Mouse (Mus musculus) forebrain, embryonic 11.5 days (tissue): ENCODE data around the gene Arhgap10. TPM values are rescaled to one million over a fixed set of nuclear protein-coding genes. Genes with fewer than 3 reads are reported as not detected.

Source experiments
- ATAC-seq: fragments of 200-750 bp; cut with Nextera tagmentation; replicated peaks from 2 replicates; pipeline ENCODE4 v1.8.0; 2017; ENCODE audit warnings: moderate TSS enrichment; ENCODE audit not compliant: low FRiP score
- DNase-seq: peaks from one replicate; pipeline ENCODE4 v3.0.0-alpha.2; 2017; ENCODE audit warnings: low spot score
- H3K27ac ChIP-seq: fragments of 300-500 bp; sonication (generic); 2 replicates; pipeline ENCODE4 v1.5.1; 2014; ENCODE audit warnings: low read depth, low read length
- H3K27me3 ChIP-seq: fragments of 300-500 bp; sonication (generic); 2 replicates; pipeline ENCODE4 v1.6.1; 2014; ENCODE audit warnings: mild to moderate bottlenecking, low read length, mixed read lengths; ENCODE audit not compliant: control insufficient read depth, insufficient read depth
- H3K36me3 ChIP-seq: fragments of 300-500 bp; sonication (generic); 2 replicates; pipeline ENCODE4 v1.6.1; 2014; ENCODE audit warnings: mild to moderate bottlenecking, low read length, moderate library complexity, mixed read lengths; ENCODE audit not compliant: control insufficient read depth, insufficient read depth
- H3K4me1 ChIP-seq: fragments of 300-500 bp; sonication (generic); replicated peaks from 2 replicates; pipeline ENCODE4 v1.6.1; 2014; ENCODE audit warnings: low read length, mixed read lengths; ENCODE audit not compliant: control insufficient read depth, insufficient read depth
- H3K4me2 ChIP-seq: fragments of 300-500 bp; sonication (generic); 2 replicates; pipeline ENCODE4 v1.6.1; 2014; ENCODE audit warnings: low read depth, mild to moderate bottlenecking, low read length, moderate library complexity, mixed read lengths; ENCODE audit not compliant: severe bottlenecking
- H3K4me3 ChIP-seq: fragments of 300-500 bp; sonication (generic); 2 replicates; pipeline ENCODE4 v1.5.1; 2014; ENCODE audit warnings: low read depth, low read length
- H3K9ac ChIP-seq: fragments of 300-500 bp; sonication (generic); 2 replicates; pipeline ENCODE4 v1.6.1; 2014; ENCODE audit warnings: low read length
- H3K9me3 ChIP-seq: fragments of 300-500 bp; sonication (generic); 2 replicates; pipeline ENCODE4 v1.6.1; 2016; ENCODE audit warnings: low read length, mixed read lengths; ENCODE audit not compliant: control insufficient read depth
- WGBS: fragments of 180-500 bp; shearing (Covaris S2); extraction: QIAGEN DNeasy Blood & Tissue Kit; methylation state at CpG from one replicate; pipeline ENCODE4 v1.1.7; 2014; 5-methylcytosine and 5-hydroxymethylcytosine counted together
- polyA plus RNA-seq: library from polyadenylated mRNA; unstranded; fragments of >200 nt; fragmentation: Nextera tagmentation; extraction: Ambion mirVana; gene quantifications from 2 replicates; pipeline ENCODE4 v1.2.1, GENCODE M21; 2014

Arhgap10 gene
- polyA plus RNA-seq, 1 experiment from 2014 or later = 15.4 TPM

GRCm38 (mm10) chr8:77484817-77485216 is 32.9 kb downstream of the Arhgap10 start:
- Histone ChIP-seq H3K9me3 (no peaks in the 10 kb centered on the region), H3K4me1 (no peaks in the 10 kb centered on the region), H3K4me2 (no peak overlapping the region), H3K27ac (no peak overlapping the region), H3K36me3 (no peaks in the 10 kb centered on the region), H3K9ac (no peak overlapping the region), H3K27me3 (no peaks in the 10 kb centered on the region), H3K4me3 (no peak overlapping the region)
- ATAC-seq (no peak), DNase-seq (no peak)
- 71% methylated on average over 5 of the region's 5 CpGs for WGBS

DNA sequence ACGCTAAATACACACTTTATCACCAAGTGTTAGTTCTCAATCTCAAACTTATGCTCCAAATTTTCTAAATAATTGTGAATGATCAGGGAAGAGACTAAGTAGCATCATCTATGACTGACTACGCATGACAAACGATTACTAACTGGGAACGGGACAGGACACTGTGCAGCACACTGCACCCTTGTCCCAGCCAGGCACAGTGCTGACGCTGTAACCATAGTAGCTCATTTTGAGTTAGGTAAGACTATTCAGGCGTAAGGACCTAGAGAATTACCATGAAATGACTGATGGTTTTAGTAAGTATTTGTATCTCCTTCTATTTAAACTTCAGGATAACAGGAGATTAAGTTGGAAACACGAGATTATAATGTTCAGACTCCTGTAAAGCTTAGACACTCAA is 33.5 kb downstream of the Arhgap10 start:
- H3K9me3 ChIP-seq = no peaks in the 10 kb centered on the region
- 61% methylated on average over 7 of the region's 7 CpGs for WGBS
- H3K4me2 ChIP-seq = no peak overlapping the region
- H3K36me3 ChIP-seq = no peaks in the 10 kb centered on the region
- H3K27me3 ChIP-seq = no peaks in the 10 kb centered on the region
- no peaks in the 10 kb centered on the region for H3K4me1 ChIP-seq
- DNase-seq (no peak), ATAC-seq (no peak)
- H3K9ac ChIP-seq = no peak overlapping the region
- H3K4me3 ChIP-seq = no peak overlapping the region
- no peak overlapping the region for H3K27ac ChIP-seq

DNA sequence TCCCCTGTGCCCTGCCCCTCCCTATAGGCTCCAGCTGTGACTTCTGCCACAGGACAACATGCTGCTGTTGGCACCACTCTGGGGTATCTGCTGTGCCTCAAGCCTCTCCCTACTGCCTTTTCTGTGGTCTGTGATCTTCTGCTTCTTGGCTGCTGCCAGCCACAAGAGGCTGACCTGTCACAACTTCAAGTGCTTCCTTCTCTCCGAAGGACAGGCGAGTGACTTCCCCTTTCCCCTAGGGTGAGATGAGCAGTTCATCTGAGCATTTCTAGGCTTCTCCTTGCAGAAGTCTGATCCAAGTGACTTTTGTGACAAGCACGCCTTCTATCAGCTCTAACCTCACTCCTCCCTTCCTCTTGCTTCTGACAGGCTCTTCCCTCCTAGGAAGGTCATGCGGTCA is 34.1 kb downstream of the Arhgap10 start:
- Histone ChIP-seq H3K9ac (no peak overlapping the region), H3K4me2 (no peak overlapping the region), H3K4me3 (no peak overlapping the region), H3K36me3 (no peaks in the 10 kb centered on the region), H3K9me3 (no peaks in the 10 kb centered on the region), H3K27me3 (no peaks in the 10 kb centered on the region), H3K27ac (no peak overlapping the region), H3K4me1 (no peaks in the 10 kb centered on the region)
- DNase-seq (no peak), ATAC-seq (no peak)
- 75% methylated on average over 4 of the region's 4 CpGs for WGBS

DNA sequence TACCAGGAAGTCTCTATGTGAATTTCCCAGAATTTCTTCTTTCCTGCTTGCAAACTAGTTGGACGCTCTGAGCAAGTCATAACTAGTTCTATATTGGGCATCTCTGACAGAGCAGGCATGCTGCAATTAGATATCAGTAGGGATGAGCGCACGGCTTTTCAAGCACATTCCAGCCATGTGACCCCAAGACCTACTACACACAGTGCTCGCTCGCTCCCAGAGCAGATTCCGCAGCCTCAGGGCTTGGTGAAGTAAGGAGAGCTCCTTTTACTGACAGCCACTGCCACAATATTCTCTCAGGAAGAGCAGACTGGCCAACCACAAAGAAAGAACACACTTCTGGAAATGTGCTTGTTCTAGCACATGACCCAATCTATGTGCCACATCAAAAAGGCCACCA is 36.0 kb downstream of the Arhgap10 start:
- Histone ChIP-seq H3K9ac (no peak overlapping the region), H3K27ac (no peak overlapping the region), H3K4me3 (no peak overlapping the region), H3K36me3 (no peaks in the 10 kb centered on the region), H3K4me1 (no peaks in the 10 kb centered on the region), H3K27me3 (no peaks in the 10 kb centered on the region), H3K4me2 (no peak overlapping the region), H3K9me3 (no peaks in the 10 kb centered on the region)
- no peak for DNase-seq
- WGBS = 57% methylated on average over 6 of the region's 6 CpGs
- no peak for ATAC-seq

- H3K4me3 ChIP-seq = no peak overlapping the region
- DNase-seq (no peak), ATAC-seq (no peak)
- no peak overlapping the region for H3K27ac ChIP-seq
- no peaks in the 10 kb centered on the region for H3K4me1 ChIP-seq
- 82% methylated on average over 9 of the region's 9 CpGs for WGBS
- H3K9ac ChIP-seq = no peak overlapping the region
- no peaks in the 10 kb centered on the region for H3K27me3 ChIP-seq
- H3K9me3 ChIP-seq = no peaks in the 10 kb centered on the region
- H3K36me3 ChIP-seq = no peaks in the 10 kb centered on the region
- H3K4me2 ChIP-seq = no peak overlapping the region
These were observed 37.8 kb downstream of the Arhgap10 start for GRCm38 (mm10) chr8:77479995-77480394.

GRCm38 (mm10) chr8:77478913-77479273 is 38.9 kb downstream of the Arhgap10 start:
- H3K9ac ChIP-seq = no peak overlapping the region
- no peak overlapping the region for H3K4me2 ChIP-seq
- 40% methylated on average over 2 of the region's 2 CpGs for WGBS
- no peaks in the 10 kb centered on the region for H3K36me3 ChIP-seq
- H3K9me3 ChIP-seq = no peaks in the 10 kb centered on the region
- H3K4me3 ChIP-seq = no peak overlapping the region
- H3K27ac ChIP-seq = no peak overlapping the region
- DNase-seq (no peak), ATAC-seq (no peak)
- no peaks in the 10 kb centered on the region for H3K4me1 ChIP-seq
- no peaks in the 10 kb centered on the region for H3K27me3 ChIP-seq

DNA sequence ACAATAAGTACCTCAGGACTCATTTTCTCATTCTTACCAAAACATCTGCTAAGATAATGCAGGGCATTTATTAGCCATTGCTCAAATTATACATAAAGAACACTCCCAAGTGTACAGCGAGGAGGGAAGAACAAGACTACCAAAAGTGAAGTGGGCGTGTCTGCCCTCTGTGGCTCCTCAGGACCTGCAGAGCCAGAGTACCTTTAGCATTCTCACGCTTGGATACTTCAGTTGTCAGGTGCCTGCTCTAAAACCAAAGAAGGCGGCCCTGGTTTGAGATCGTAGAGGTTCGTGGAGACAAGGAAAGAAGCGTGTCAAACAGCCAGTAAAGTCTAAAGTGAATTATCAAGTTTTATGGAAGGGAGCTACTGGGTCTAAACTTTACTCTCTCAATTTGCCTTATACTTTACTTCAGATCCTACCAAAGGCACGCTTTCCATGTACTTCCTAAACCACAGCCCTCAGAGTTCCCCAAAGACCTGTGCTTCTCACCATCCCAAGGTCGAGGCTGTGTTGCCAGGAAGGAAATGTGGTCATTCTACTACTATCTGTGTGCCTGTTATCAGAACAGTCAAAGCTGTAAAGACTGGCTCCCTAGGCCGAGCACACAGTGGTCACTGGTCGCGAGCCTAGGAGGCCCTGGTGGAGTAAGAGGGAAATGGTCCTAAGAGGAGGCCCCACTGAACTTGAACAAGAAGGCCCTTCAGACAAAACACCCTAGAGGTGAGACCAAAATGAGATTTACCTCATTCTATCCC is 39.4 kb downstream of the Arhgap10 start:
- WGBS = 84% methylated on average over 12 of the region's 12 CpGs
- Histone ChIP-seq H3K4me3 (no peak overlapping the region), H3K36me3 (no peaks in the 10 kb centered on the region), H3K27me3 (no peaks in the 10 kb centered on the region), H3K27ac (no peak overlapping the region), H3K4me1 (no peaks in the 10 kb centered on the region), H3K4me2 (no peak overlapping the region), H3K9me3 (no peaks in the 10 kb centered on the region), H3K9ac (no peak overlapping the region)
- DNase-seq (no peak), ATAC-seq (no peak)

- WGBS = 94% methylated on average over 12 of the region's 12 CpGs
- ATAC-seq = no peak
- H3K4me2 ChIP-seq = no peak overlapping the region
These were observed 40.1 kb downstream of the Arhgap10 start for GRCm38 (mm10) chr8:77477684-77478083.

GRCm38 (mm10) chr8:77474614-77475013 is 43.1 kb downstream of the Arhgap10 start:
- no peaks in the 10 kb centered on the region for H3K9me3 ChIP-seq
- H3K27me3 ChIP-seq = no peaks in the 10 kb centered on the region
- DNase-seq = no peak
- H3K4me2 ChIP-seq = no peak overlapping the region
- H3K27ac ChIP-seq = no peak overlapping the region
- no peak overlapping the region for H3K9ac ChIP-seq
- H3K4me3 ChIP-seq = no peak overlapping the region
- 92% methylated on average over 5 of the region's 5 CpGs for WGBS
- no peak for ATAC-seq
- H3K36me3 ChIP-seq = no peaks in the 10 kb centered on the region
- no peaks in the 10 kb centered on the region for H3K4me1 ChIP-seq

More at GRCm38 (mm10) chr8:77477684-77478083, 40.1 kb downstream of the Arhgap10 start:
- Histone ChIP-seq H3K9me3 (no peaks in the 10 kb centered on the region), H3K9ac (no peak overlapping the region), H3K36me3 (no peaks in the 10 kb centered on the region), H3K4me1 (no peaks in the 10 kb centered on the region), H3K27me3 (no peaks in the 10 kb centered on the region), H3K4me3 (no peak overlapping the region), H3K27ac (no peak overlapping the region)
- DNase-seq = no peak
